Mouse (Mus musculus): Measurements from ENCODE around the gene Rasgrf2.
"Not testable (repeated sequence)": the region's sequence is repeated elsewhere in the genome, so short reads cannot be mapped to it uniquely, and the experiment has no call there.

Gene Rasgrf2

GRCm38 (mm10) chr13:92131384-92132150, at the start of gene Rasgrf2:
TSS of gene Rasgrf2 (minus strand) at chr13:92131656.
- in situ Hi-C loops (cut with MboI; ENCODE audit: low pct_unique_long_range_greater_than_20kb in 1 of 2, low sequenced_read_pairs in 2 of 2, unreplicated experiment in 1 of 2): no loop called here

GRCm38 (mm10) chr13:92172686-92173085, 41.2 kb upstream of the Rasgrf2 start:
- in situ Hi-C loops (cut with MboI; ENCODE audit: low pct_unique_long_range_greater_than_20kb in 1 of 2, low sequenced_read_pairs in 2 of 2, unreplicated experiment in 1 of 2): not testable (repeated sequence)

GRCm38 (mm10) chr13:92150551-92150950, 19.1 kb upstream of the Rasgrf2 start:
- in situ Hi-C loops (cut with MboI; ENCODE audit: low pct_unique_long_range_greater_than_20kb in 1 of 2, low sequenced_read_pairs in 2 of 2, unreplicated experiment in 1 of 2): no loop called here

- in situ Hi-C loops (cut with MboI; ENCODE audit: low pct_unique_long_range_greater_than_20kb in 1 of 2, low sequenced_read_pairs in 2 of 2, unreplicated experiment in 1 of 2): no loop called here
Observed at GRCm38 (mm10) chr13:92148858-92149257, 17.4 kb upstream of the Rasgrf2 start.

GRCm38 (mm10) chr13:92134792-92135191, 3.3 kb upstream of the Rasgrf2 start:
- in situ Hi-C loops (cut with MboI; ENCODE audit: low pct_unique_long_range_greater_than_20kb in 1 of 2, low sequenced_read_pairs in 2 of 2, unreplicated experiment in 1 of 2): no loop called here

DNA sequence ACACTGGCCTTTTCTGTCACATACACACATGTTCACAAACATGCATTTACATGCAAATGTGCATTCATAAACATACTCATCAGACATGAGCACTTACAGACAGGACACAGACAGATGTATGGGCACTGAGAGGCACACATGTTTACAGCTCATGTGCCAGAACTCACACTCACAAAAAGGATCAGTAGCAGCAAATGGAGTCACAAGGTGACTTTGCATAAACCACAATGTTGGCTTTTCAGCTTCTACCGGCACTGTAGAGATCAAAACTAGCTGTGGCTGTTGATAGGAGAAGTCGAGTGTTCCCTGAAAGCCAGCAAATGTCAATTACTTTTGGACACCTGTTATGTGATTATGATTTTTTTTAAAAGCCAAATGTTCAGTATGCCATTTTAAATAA, 1.1 kb upstream of the Rasgrf2 start:
- in situ Hi-C loops (cut with MboI; ENCODE audit: low pct_unique_long_range_greater_than_20kb in 1 of 2, low sequenced_read_pairs in 2 of 2, unreplicated experiment in 1 of 2): no loop called here

DNA sequence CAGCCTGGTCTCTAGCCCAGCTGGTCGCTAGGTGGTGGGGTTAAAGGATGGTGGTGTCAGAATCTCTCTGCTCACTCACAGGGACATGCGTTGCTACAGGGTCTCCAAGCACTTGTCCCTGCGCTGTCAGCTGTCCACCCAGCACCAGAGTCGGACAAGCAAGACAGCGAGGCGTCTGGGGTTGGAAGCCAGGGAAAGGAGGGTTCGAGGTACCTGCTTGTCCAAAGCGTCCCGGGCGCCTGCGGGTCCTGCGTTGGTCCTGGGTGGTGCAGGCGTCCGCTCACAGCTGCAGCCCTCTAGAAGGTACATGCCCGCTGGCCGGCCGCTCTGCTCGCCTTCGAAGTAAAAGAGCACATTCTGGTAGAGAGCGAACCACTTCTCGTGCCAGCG, 467 bp downstream of the Rasgrf2 start:
- in situ Hi-C loops (cut with MboI; ENCODE audit: low pct_unique_long_range_greater_than_20kb in 1 of 2, low sequenced_read_pairs in 2 of 2, unreplicated experiment in 1 of 2): no loop called here

DNA sequence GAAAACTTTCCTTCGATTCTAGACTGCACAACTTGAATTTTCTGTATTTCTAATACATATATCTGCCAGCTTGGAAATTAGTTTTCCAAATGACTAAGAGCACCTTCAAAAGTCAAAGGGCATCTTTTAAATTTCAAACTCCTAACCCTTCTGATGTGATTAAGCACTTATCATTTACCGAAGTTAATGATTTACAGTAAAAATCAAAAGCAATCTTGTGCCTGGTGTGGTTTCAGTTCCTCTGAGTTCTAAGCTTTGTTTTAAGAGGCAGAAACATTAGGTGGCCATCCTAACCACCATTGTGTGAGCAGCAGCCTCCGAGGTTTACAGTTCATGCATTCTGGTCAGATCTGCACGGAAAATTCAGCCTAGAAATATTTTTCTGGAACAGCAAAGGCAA, 1.6 kb downstream of the Rasgrf2 start:
- in situ Hi-C loops (cut with MboI; ENCODE audit: low pct_unique_long_range_greater_than_20kb in 1 of 2, low sequenced_read_pairs in 2 of 2, unreplicated experiment in 1 of 2): no loop called here

DNA sequence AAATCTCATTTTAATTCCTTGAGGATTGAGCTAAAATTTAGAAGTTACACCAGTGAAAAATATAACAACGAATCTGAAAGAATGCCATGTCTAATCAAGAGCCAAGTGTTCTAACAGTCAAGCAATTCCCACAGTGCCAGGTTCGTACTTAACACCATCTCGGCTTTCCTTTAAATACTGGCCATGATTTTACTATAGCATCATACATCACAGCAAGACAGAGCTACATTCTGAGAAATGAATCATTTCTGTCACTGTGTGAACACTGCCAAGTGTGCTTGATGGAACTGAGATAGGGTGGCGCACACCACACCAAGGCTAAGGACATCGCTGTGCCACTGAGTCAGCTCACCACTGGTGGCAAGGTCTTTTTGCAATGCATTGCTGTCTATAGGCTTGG, 5.6 kb downstream of the Rasgrf2 start:
- in situ Hi-C loops (cut with MboI; ENCODE audit: low pct_unique_long_range_greater_than_20kb in 1 of 2, low sequenced_read_pairs in 2 of 2, unreplicated experiment in 1 of 2): no loop called here

- in situ Hi-C loops (cut with MboI; ENCODE audit: low pct_unique_long_range_greater_than_20kb in 1 of 2, low sequenced_read_pairs in 2 of 2, unreplicated experiment in 1 of 2): no loop called here
Observed at GRCm38 (mm10) chr13:92119623-92120022, 11.8 kb downstream of the Rasgrf2 start.

DNA sequence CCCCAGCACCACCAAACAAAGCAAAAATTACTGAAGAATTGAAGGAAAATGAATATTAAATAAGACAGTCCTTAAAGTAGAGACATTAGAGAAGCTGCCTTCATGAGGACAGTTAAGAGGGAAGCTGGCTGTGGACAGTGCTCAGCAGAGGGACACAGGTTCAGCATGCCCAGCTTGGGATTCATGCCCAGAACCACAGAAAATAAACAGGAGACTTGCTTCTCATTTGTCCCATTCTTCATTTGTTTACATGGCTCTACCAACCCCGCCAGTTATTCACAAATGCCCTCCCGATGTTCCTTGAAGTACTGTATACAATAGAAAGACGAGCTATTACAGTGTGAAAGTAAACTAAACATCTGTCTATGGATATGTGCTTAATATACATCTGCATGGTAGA, 17.4 kb downstream of the Rasgrf2 start:
- in situ Hi-C loops (cut with MboI; ENCODE audit: low pct_unique_long_range_greater_than_20kb in 1 of 2, low sequenced_read_pairs in 2 of 2, unreplicated experiment in 1 of 2): no loop called here

DNA sequence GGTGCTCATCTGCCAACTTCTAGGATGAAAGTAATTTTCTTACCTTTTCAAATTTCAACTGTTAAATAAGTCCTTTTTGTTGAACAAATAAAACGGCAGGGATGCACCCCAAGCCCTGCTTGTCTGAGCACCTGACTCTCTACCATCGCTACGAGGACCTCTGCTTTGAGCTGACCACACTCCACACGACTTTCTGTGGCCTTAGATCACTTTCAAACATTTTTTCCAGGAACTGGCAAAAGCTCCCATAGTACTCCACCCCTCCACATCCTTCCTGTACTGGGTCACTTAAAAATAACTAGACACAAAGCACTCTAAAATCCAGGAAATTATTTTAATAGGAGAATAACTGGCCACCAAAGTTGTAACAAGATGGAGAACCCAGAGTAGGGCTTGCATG, 23.2 kb downstream of the Rasgrf2 start:
- in situ Hi-C loops (cut with MboI; ENCODE audit: low pct_unique_long_range_greater_than_20kb in 1 of 2, low sequenced_read_pairs in 2 of 2, unreplicated experiment in 1 of 2): no loop called here

GRCm38 (mm10) chr13:92104259-92104658, 27.2 kb downstream of the Rasgrf2 start:
- in situ Hi-C loops (cut with MboI; ENCODE audit: low pct_unique_long_range_greater_than_20kb in 1 of 2, low sequenced_read_pairs in 2 of 2, unreplicated experiment in 1 of 2): no loop called here

- in situ Hi-C loops (cut with MboI; ENCODE audit: low pct_unique_long_range_greater_than_20kb in 1 of 2, low sequenced_read_pairs in 2 of 2, unreplicated experiment in 1 of 2): no loop called here
Observed at GRCm38 (mm10) chr13:92098484-92098883, 33.0 kb downstream of the Rasgrf2 start.

GRCm38 (mm10) chr13:92095131-92096090, 36.0 kb downstream of the Rasgrf2 start:
- in situ Hi-C loops (cut with MboI; ENCODE audit: low pct_unique_long_range_greater_than_20kb in 1 of 2, low sequenced_read_pairs in 2 of 2, unreplicated experiment in 1 of 2): no loop called here

DNA sequence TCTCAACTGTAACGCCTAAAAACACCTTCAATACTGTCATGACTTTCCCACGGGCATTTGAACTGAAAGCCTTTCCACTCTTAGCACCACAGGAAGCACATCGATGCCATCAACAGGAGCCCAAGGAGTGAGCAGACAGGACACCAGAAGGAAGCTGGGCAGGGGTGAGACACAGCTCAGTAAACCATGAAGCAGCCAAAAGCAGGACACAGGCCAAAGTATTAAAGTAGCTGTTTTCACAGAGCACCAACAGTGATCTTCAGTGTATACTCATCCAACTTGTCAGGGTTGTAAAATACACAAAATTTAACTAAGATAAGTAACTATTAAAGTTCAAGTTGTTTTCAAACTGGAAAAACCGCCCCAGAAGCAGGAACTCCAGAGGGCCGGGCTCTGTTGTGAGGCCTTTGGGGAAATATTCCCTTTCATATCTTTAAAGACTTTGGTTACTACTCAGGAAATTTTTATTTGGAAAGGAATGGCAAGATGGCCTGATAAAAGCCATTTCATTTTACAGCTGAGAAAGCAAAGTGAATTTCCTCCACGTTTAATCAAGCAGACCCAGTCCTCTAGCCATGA, 37.7 kb downstream of the Rasgrf2 start:
- in situ Hi-C loops (cut with MboI; ENCODE audit: low pct_unique_long_range_greater_than_20kb in 1 of 2, low sequenced_read_pairs in 2 of 2, unreplicated experiment in 1 of 2): no loop called here

DNA sequence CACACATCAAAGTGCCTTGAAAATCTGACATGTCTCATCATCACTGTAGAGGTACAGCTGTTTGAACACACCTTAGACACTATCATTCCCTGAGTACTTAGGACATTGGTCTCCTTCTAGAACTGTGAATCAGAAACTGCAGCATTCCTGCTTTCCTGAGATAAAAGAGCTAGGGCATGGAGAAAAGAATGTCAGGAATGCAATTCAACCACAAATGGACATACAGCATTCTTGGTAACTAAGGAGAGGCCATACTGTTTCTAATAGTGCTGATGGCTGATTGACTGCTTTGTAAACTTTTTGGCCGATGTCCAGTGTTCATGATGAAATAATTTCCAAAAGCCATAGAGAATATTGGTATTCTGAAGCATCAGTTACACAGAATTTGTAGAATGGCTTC, 58.3 kb downstream of the Rasgrf2 start:
- in situ Hi-C loops (cut with MboI; ENCODE audit: low pct_unique_long_range_greater_than_20kb in 1 of 2, low sequenced_read_pairs in 2 of 2, unreplicated experiment in 1 of 2): no loop called here

- in situ Hi-C loops (cut with MboI; ENCODE audit: low pct_unique_long_range_greater_than_20kb in 1 of 2, low sequenced_read_pairs in 2 of 2, unreplicated experiment in 1 of 2): no loop called here
Observed at GRCm38 (mm10) chr13:92068651-92069050, 62.8 kb downstream of the Rasgrf2 start.

- in situ Hi-C loops (cut with MboI; ENCODE audit: low pct_unique_long_range_greater_than_20kb in 1 of 2, low sequenced_read_pairs in 2 of 2, unreplicated experiment in 1 of 2): no loop called here
Observed at GRCm38 (mm10) chr13:92067831-92068230, 63.6 kb downstream of the Rasgrf2 start.
